Mouse (Mus musculus) liver, embryonic 16.5 days (tissue): ENCODE measurements at regions not wholly inside any gene's neighbourhood (a gene's known extent, or its start where the extent isn't known, plus 50 kb on each side); places are given as distances from the start of the nearest gene placed in this dataset.

ENCODE experiments used
- ATAC-seq: fragments of 200-750 bp; cut with Nextera tagmentation; 2 replicates; pipeline ENCODE4 v1.8.0; 2017; ENCODE audit warnings: low read depth, mild to moderate bottlenecking, moderate number of reproducible peaks, moderate library complexity
- H3K27ac ChIP-seq: fragments of 300-500 bp; sonication (generic); 2 replicates; pipeline ENCODE4 v1.5.1; 2014; ENCODE audit warnings: mild to moderate bottlenecking, low read length
- H3K27me3 ChIP-seq: fragments of 300-500 bp; sonication (generic); 2 replicates; pipeline ENCODE4 v1.6.1; 2014; ENCODE audit warnings: low read depth, low read length, mixed read lengths; ENCODE audit not compliant: control insufficient read depth, insufficient read depth
- H3K36me3 ChIP-seq: fragments of 300-500 bp; sonication (generic); 2 replicates; pipeline ENCODE4 v1.6.1; 2014; ENCODE audit warnings: mild to moderate bottlenecking; ENCODE audit not compliant: control insufficient read depth, insufficient read depth
- H3K4me1 ChIP-seq: fragments of 300-500 bp; sonication (generic); 2 replicates; pipeline ENCODE4 v1.6.1; 2014; ENCODE audit warnings: low read depth, low read length, mixed read lengths; ENCODE audit not compliant: control insufficient read depth
- H3K4me2 ChIP-seq: fragments of 300-500 bp; sonication (generic); 2 replicates; pipeline ENCODE4 v1.6.1; 2014; ENCODE audit warnings: low read depth, low read length, mixed read lengths
- H3K4me3 ChIP-seq: fragments of 300-500 bp; sonication (generic); 2 replicates; pipeline ENCODE4 v1.5.1; 2014; ENCODE audit warnings: low read depth, mild to moderate bottlenecking, low read length
- H3K9ac ChIP-seq: fragments of 300-500 bp; sonication (generic); 2 replicates; pipeline ENCODE4 v1.6.1; 2014; ENCODE audit warnings: low read depth, low read length
- H3K9me3 ChIP-seq: fragments of 300-500 bp; sonication (generic); replicated peaks from 2 replicates; pipeline ENCODE4 v1.6.1; 2016; ENCODE audit warnings: low read length; ENCODE audit not compliant: control insufficient read depth
- WGBS: fragments of 180-500 bp; shearing (Covaris S2); extraction: QIAGEN DNeasy Blood & Tissue Kit; methylation state at CpG from one replicate; pipeline ENCODE4 v1.1.7; 2014; ENCODE audit not compliant: insufficient replicate concordance; 5-methylcytosine and 5-hydroxymethylcytosine counted together

- Histone ChIP-seq H3K27ac (no peak overlapping the region), H3K4me1 (no peaks in the 10 kb centered on the region), H3K9me3 (no peaks in the 10 kb centered on the region), H3K4me2 (no peak overlapping the region), H3K4me3 (no peak overlapping the region), H3K9ac (no peak overlapping the region), H3K27me3 (no peaks in the 10 kb centered on the region), H3K36me3 (no peaks in the 10 kb centered on the region)
- 71% methylated on average over 7 of the region's 7 CpGs for WGBS
- ATAC-seq: no peak
These were observed 481.7 kb downstream of the Zfp536 start for GRCm38 (mm10) chr7:37291726-37292125.

- 68% methylated on average over 9 of the region's 9 CpGs for WGBS
- no peak for ATAC-seq
- no peak overlapping the region for H3K9ac ChIP-seq
- no peaks in the 10 kb centered on the region for H3K9me3 ChIP-seq
- H3K4me1 ChIP-seq: no peaks in the 10 kb centered on the region
- no peak overlapping the region for H3K4me3 ChIP-seq
- no peaks in the 10 kb centered on the region for H3K27me3 ChIP-seq
- no peak overlapping the region for H3K4me2 ChIP-seq
- no peak overlapping the region for H3K27ac ChIP-seq
- H3K36me3 ChIP-seq: no peaks in the 10 kb centered on the region
These were observed 480.9 kb downstream of the Zfp536 start for GRCm38 (mm10) chr7:37292554-37292953.

GRCm38 (mm10) chr7:37298888-37299287, 474.6 kb downstream of the Zfp536 start:
- no peaks in the 10 kb centered on the region for H3K9me3 ChIP-seq
- no peak overlapping the region for H3K27ac ChIP-seq
- no peak for ATAC-seq
- no peaks in the 10 kb centered on the region for H3K4me1 ChIP-seq
- WGBS: 39% methylated on average over 3 of the region's 3 CpGs
- H3K4me3 ChIP-seq: no peak overlapping the region
- H3K36me3 ChIP-seq: no peaks in the 10 kb centered on the region
- H3K27me3 ChIP-seq: no peaks in the 10 kb centered on the region
- H3K4me2 ChIP-seq: no peak overlapping the region
- H3K9ac ChIP-seq: no peak overlapping the region

- 56% methylated on average over 9 of the region's 9 CpGs for WGBS
- H3K4me2 ChIP-seq: no peak overlapping the region
- H3K4me3 ChIP-seq: no peak overlapping the region
- no peak overlapping the region for H3K9ac ChIP-seq
- no peaks in the 10 kb centered on the region for H3K36me3 ChIP-seq
- no peaks in the 10 kb centered on the region for H3K9me3 ChIP-seq
- no peak overlapping the region for H3K27ac ChIP-seq
- no peak for ATAC-seq
- no peaks in the 10 kb centered on the region for H3K27me3 ChIP-seq
- H3K4me1 ChIP-seq: no peaks in the 10 kb centered on the region
These were observed 468.0 kb downstream of the Zfp536 start for GRCm38 (mm10) chr7:37305463-37305862.

GRCm38 (mm10) chr7:37307191-37307590, 466.2 kb downstream of the Zfp536 start:
- Histone ChIP-seq H3K27me3 (no peaks in the 10 kb centered on the region), H3K36me3 (no peaks in the 10 kb centered on the region), H3K4me1 (no peaks in the 10 kb centered on the region), H3K4me3 (no peak overlapping the region), H3K4me2 (no peak overlapping the region), H3K9ac (no peak overlapping the region), H3K9me3 (no peaks in the 10 kb centered on the region), H3K27ac (no peak overlapping the region)
- ATAC-seq: no peak
- 58% methylated on average over 4 of the region's 4 CpGs for WGBS

- Histone ChIP-seq H3K9ac (no peak overlapping the region), H3K27me3 (no peaks in the 10 kb centered on the region), H3K36me3 (no peaks in the 10 kb centered on the region), H3K4me1 (no peaks in the 10 kb centered on the region), H3K9me3 (no peaks in the 10 kb centered on the region), H3K4me2 (no peak overlapping the region), H3K27ac (no peak overlapping the region), H3K4me3 (no peak overlapping the region)
- WGBS: 76% methylated on average over 7 of the region's 7 CpGs
- no peak for ATAC-seq
These were observed 448.8 kb downstream of the Zfp536 start for GRCm38 (mm10) chr7:37324653-37325052.

GRCm38 (mm10) chr7:37333451-37333850, 440.0 kb downstream of the Zfp536 start:
- no peak for ATAC-seq
- Histone ChIP-seq H3K9me3 (no peaks in the 10 kb centered on the region), H3K4me1 (no peaks in the 10 kb centered on the region), H3K27ac (no peak overlapping the region), H3K9ac (no peak overlapping the region), H3K4me2 (no peak overlapping the region), H3K27me3 (peaks cover 14% of the 10 kb centered on the region), H3K36me3 (no peaks in the 10 kb centered on the region), H3K4me3 (no peak overlapping the region)
- WGBS: 74% methylated on average over 16 of the region's 16 CpGs

GRCm38 (mm10) chr7:37335212-37335611, 438.2 kb downstream of the Zfp536 start:
- no peak for ATAC-seq
- H3K36me3 ChIP-seq: no peaks in the 10 kb centered on the region
- WGBS: 38% methylated on average over 7 of the region's 7 CpGs

GRCm38 (mm10) chr7:37336171-37336850, 437.1 kb downstream of the Zfp536 start:
- H3K36me3 ChIP-seq: no peaks in the 10 kb centered on the region
- no peak overlapping the region for H3K4me3 ChIP-seq
- H3K9me3 ChIP-seq: no peaks in the 10 kb centered on the region
- no peak for ATAC-seq
- H3K4me2 ChIP-seq: no peak overlapping the region
- no peaks in the 10 kb centered on the region for H3K4me1 ChIP-seq
- no peak overlapping the region for H3K27ac ChIP-seq
- no peak overlapping the region for H3K9ac ChIP-seq
- WGBS: 21% methylated on average over 12 of the region's 12 CpGs
- H3K27me3 ChIP-seq: peaks cover 14% of the 10 kb centered on the region

More at GRCm38 (mm10) chr7:37335212-37335611, 438.2 kb downstream of the Zfp536 start:
- Histone ChIP-seq H3K9ac (no peak overlapping the region), H3K4me3 (no peak overlapping the region), H3K27me3 (peaks cover 14% of the 10 kb centered on the region), H3K4me1 (no peaks in the 10 kb centered on the region), H3K9me3 (no peaks in the 10 kb centered on the region), H3K27ac (no peak overlapping the region), H3K4me2 (no peak overlapping the region)
